In the genomic region with DNA sequence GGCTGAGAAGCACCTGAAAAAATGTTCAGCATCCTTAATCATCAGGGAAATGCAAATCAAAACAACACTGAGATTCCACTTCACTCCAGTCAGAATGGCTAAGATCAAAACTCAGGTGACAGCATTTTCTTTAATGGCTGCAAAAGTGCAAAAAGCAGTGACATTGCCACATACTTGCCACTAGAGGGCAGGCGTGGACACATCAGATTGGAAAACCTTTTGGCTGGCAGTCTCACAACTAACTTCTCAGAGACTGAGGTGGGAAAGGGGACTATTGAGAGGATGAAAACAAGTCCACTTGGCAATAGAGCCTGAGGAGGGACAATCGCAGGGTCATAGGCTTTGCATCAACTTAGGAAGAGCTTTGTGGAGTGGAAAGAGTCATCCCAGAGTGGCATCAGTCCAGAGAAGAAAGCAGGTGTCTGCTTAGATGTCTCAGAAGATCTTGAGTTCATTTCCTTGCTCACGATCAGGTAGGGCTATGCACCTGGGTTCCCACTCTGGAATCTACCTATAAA, we compare ENCODE assay signal across 8 mouse cellular contexts. TPM values are rescaled to one million over a fixed set of nuclear protein-coding genes. Genes with fewer than 3 reads are reported as not detected.
DNase-seq lines count a peak whose midpoint lies in the region; TF ChIP-seq lines count a peak whose summit lies in the region.

No protein-coding gene starts in this region.

- peak; percentile 71 for TF ChIP-seq CTCF in left cerebral cortex, adult 2 months (IDR thresholded peaks at IDR 0.05)
- TF ChIP-seq CTCF in brain, embryonic 14.5 days (IDR thresholded peaks at IDR 0.05; ENCODE audit: borderline replicate concordance, extremely low read depth, insufficient read depth, insufficient read length), result peak; percentile 80

- no peak overlapping the region for H3K27ac ChIP-seq in left cerebral cortex, adult 2 months

- DNase-seq in adrenal gland, adult (ENCODE audit: inconsistent age in 2 of 2, low spot score in 1 of 2), result peak; percentile 22 to 64
- DNase-seq in adrenal gland, adult 8-10 months, result no peak
- DNase-seq in left cerebral cortex, adult 2 months (ENCODE audit: extremely low spot score in 1 of 2, low spot score in 2 of 2), result peak in 1 of 2 experiments; percentile 49
- DNase-seq in left cerebral cortex, adult 8-10 months (ENCODE audit: low spot score in 2 of 2), result no peak
- peak; percentile 82 for DNase-seq in brain, embryonic 14.5 days (ENCODE audit: low read depth)
- DNase-seq in forelimb bud, embryonic 11.5 days (ENCODE audit: low read depth, low spot score), result peak; percentile 75
- peak; percentile 54 for DNase-seq in lung, postnatal 25 days (ENCODE audit: low spot score)
- DNase-seq in yolk sac, embryonic 10.5 days (ENCODE audit: low spot score), result peak; percentile 20

- H3K4me3 ChIP-seq in left cerebral cortex, adult 2 months, result no peak overlapping the region

- TF ChIP-seq POLR2A in brain, embryonic 14.5 days (IDR thresholded peaks at IDR 0.05; ENCODE audit: borderline replicate concordance, extremely low read depth, insufficient read depth, insufficient read length, poor library complexity, severe bottlenecking), result no peak

- intact Hi-C loops in left cerebral cortex, adult 2 months (cut with DNase I), result loop anchor here (1.0 kb wide), 1 partner anchor 25 kb away; a partner anchor contains a TSS

RNA-seq across cellular contexts. Expression of a gene that starts 25.0 kb away (rescaled TPM):
- 1 to 10 TPM; 3.7 to 5.7 (median 4.2) TPM for total RNA-seq in adrenal gland, adult 8-10 months (2022)
- 10 to 100 TPM; 29.9 to 30.8 TPM for total RNA-seq in left cerebral cortex, adult 2 months (2021)
- total RNA-seq in left cerebral cortex, adult 8-10 months (2022), result 10 to 100 TPM; 26.7 to 30.5 (median 29.9) TPM
- polyA plus RNA-seq in brain, embryonic 14.5 days (2012; rRNA removed), result 10.4 and 25.2 TPM in 2 replicates

Comparison
In these comparisons a context has a peak if more than half of its experiments do, and no peak if none do; other contexts are left out.
1. DNase-seq: peak in adrenal gland, adult (2 of 2), brain, embryonic 14.5 days (single experiment), forelimb bud, embryonic 11.5 days (single experiment), lung, postnatal 25 days (single experiment) and yolk sac, embryonic 10.5 days (single experiment); none in adrenal gland, adult 8-10 months (single experiment) and left cerebral cortex, adult 8-10 months (0 of 2).
2. RNA of a gene that starts 25.0 kb away (total RNA-seq): 29.9 to 30.8 TPM in left cerebral cortex, adult 2 months and 26.7 to 30.5 TPM in left cerebral cortex, adult 8-10 months; 3.7 to 5.7 TPM in adrenal gland, adult 8-10 months; every median in the first group is over 4 times any median in the second.